Mouse (Mus musculus) adrenal gland, adult 2 months (tissue): ENCODE measurements at regions not wholly inside any gene's neighbourhood (a gene's known extent, or its start where the extent isn't known, plus 50 kb on each side); places are given as distances from the start of the nearest gene placed in this dataset.

Source experiments
- DNase-seq: peaks from one replicate; pipeline ENCODE4 v3.0.0; 2021

DNA sequence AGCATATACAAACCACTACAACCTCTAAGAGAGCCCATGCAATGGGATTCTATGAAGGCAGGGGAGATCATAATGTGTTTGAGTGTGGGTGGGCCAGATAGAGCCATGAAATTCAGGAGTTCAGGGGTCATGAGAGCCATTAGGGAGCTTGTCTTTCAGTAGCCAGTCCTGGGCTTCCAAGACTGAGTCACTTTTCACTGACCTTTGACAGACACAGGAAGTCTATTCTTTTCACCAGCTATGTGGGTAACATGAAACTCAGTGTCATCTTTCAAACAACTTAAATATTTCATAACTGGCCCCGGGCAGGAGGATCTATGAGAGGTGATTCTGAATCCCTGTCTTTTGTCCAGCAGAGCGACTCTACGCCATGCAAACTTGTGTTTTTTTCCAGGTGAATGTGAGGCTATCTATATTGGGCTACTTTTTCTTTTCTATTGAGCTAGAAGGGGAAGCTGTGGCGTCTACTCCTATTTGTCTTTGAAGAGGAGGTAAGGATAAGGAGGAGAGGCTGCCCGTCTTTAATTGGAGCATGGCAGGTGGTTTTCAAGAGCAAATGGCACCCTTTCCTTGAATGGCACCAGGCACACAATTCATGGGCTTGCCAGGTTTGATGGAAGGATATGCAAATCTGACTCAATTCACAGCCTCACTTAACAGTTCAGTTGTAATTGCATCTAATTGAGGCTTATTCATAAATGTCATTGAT, 95.6 kb upstream of the Chd2 start:
- no peak for DNase-seq

DNA sequence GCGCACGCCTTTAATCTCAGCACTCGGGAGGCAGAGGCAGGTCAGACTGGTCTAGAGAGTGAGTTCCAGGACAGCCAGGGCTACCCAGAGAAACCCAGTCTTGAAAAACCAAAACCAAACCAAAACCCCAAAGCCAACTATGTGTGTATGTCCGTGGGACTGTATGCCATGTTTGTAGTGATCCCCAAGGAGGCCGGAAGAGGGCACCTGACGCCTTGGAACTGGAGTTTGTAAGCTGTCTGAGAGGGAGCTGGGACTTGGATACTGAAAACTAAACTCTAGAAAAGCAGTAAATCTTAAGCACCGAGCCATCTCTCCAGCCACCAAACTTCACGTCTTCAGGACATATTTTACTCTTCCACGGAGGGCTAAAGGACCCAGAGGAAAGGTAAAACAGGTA, 93.8 kb upstream of the Chd2 start:
- no peak for DNase-seq

DNA sequence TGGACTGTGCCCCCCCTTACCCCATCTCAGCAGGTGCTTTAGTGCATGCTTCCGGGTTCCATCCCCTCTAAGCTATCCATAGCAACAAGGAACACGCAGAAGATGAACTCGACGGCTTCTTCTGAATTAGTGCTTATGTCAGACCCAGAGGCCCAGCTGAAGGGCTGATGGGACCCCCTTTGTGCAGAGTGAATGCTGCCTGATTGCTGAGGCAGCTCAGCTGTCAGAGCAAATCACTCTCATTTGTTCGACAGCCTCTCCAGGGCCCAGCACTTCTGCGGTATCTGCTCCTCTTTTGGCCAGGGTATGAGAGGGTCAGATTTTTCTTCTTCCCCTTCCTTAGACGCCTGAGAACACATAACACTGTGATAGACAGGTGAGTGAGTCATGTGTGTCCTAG, 89.2 kb upstream of the Chd2 start:
- DNase-seq, result no peak

DNA sequence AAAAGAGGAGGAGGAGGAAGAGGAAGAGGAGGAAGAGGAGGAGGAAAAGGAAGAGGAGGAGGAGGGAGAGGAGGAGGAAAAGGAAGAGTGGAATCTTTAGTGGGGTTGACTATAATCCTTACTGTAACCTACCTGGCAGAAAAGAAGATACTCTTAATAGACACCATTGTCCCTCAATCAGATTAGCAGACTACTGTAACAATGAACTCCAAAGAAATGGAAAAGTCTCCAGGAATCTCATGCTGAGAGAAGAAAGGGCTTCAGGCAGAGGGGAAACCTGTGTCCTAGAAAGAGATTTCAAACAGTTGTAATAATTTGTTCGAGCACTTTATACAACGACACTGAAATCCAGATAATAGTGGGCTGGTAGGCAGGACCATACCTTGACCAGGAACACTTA, 87.6 kb upstream of the Chd2 start:
- no peak for DNase-seq

DNA sequence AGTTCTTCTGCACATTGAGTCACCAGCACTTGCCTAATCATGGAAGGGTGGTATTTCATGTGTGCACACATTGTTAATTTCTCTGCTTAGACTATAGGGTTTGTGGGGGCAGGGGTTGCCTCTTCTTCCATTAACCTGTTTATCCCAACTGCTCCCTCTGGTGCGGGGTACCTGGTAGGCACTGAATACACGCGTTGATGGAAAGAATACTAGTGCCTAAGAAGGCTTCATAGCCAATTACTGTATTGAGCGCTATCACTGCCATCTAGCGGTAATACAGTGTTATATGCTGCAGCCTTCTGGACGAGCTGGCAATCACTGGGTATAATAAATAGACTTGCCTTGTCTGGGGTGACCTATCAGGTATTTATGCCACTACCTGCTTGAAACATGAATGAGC, 86.4 kb upstream of the Chd2 start:
- DNase-seq, result peak; percentile 73

DNA sequence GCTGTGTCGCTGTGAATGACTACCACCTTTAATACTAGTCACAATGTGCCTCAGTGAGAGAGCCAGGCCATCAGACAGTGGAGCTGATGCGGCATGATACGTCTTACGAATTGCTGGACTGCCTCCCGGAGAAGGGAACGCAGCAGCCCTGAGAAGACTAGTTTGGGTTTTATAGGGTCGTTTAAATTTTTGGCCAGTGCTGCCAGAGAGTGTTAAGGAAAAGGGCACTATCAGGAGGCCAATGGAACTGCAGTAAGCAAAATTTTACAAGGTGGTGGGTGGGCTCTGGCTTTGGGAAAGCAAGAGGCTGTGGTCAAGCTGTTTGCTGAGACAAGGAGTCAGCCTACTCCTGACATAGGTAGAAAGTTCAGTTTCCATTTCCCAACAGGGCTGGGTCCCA, 84.7 kb upstream of the Chd2 start:
- no peak for DNase-seq

DNA sequence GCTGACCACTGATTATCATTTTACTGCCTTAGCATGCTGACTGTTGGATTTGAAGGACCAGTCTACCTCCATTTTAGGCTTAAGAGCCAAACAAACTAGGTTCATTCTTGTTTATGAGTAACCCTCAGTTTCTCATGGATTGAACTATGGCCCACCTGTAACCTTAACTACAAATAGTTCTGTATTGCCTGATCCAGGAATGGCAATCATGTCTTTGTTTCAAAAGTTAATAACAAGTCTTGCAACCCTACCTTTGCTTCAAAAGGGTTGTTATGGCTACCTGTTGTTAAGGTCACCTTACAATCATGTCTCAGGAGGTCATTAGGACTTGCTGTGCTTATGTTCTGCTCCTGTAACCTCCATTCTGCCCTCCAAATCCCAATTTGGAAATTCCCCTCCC, 84.0 kb upstream of the Chd2 start:
- DNase-seq, result no peak

DNA sequence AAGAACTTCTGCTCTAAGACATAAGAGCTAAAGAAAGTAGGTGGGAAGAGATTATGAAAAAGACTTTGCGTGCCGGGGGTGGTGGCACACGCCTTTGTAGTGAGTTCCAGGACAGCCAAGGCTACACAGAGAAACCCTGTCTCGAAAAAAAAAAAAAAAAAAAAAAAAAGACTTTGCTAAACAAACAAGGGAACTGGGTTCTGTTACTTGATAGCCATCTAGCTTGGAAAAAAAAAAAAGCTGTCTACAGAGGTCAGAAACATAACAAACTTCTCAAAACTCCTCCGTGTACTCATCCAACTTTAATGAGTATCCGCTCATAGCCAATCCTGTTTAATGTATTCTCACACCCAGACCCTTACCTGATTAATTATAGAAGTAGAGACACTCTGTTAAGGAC, 83.4 kb upstream of the Chd2 start:
- DNase-seq, result no peak

DNA sequence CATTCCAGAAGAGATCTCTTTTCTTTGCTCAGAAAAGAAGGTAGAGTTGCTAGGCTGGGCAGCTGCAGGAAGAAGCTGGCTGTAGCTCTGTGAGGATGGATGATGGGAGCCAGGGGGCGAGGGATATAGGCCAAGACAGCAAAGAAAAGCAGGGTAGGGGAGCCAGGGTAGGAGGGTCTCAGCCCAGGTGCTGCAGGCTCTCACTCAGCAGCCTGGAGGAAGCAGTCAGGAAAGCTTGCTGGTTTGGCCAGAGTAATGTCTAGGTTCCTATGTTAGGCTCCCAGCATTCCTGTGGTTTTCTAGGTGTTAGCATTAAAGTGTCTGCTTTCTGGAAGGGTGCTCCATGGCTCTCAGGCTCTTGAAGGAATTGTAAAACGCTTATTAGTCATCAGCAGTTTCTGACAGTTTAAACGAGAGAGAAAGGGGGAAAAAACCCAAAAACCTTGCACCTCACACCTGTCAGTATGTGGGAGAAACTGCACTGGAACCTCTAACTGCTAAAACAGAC, 82.5 kb upstream of the Chd2 start:
- no peak for DNase-seq

DNA sequence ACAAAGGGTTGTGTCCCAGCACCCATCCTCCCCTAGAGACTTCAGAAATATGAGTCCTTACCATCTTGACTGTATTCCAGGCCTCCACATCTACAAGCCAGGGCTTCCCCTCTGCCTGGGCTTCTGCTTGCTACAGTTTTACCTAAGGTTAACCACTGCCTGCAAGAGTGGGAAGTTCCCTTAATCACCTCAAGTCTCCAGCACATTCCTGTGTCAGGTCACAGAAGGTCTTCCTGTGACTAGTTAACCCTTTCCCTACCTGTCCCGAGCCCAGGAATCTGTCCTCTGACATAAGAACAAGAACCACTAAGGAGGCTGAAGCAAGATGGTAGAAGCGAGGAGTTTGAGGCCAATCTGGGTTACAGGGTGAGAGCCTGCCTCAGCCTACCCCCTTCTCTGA, 80.8 kb upstream of the Chd2 start:
- DNase-seq, result no peak

DNA sequence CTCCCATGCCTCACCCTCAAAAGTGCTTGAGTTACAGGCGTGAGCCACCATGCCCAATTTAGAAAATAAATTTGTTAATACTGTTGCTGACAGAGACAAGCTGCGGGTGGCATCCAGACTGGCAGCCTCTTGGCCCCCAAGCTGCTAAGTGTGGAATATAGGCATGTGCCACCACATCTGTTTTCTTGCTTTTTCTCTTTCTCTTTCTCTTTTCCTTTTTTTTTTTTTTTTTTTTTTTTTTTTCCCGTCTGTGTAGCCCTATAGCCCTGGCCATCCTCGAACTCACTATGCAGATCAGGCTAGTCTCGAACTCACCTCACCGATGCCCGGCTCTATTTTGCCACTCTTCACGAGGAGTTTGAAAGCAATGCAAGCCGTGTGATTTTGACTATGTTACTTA, 78.7 kb upstream of the Chd2 start:
- no peak for DNase-seq

DNA sequence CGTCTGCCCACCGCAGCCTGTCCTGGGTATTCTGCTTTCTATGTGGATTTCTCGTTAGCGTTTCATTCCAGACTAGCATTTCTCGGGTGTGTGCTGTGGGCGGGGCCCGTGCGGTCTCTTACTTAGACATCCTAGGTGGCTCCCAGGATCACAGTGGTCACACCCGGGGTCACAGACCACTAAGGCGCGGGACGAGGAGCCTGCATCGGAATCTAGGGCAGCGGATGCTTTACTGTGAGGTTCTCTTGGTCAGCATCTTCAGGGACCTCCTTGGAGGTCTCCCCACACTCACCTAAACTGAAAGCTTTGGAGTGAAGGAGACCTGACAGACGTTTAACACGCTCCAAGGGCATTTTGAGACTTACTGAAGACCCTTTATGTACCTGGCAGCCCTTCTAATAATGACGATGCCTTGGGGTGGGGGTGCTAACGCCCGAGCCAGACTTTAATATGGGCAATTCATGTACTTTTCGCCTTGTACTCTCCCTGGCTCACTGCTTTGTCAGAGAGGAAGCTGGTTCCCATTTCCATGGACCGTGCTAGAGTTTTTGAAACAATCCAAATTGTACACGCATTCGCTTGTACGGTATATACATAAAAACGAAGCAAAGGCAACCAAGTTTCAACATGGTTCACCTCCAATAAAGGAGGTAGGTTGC, 77.3 kb upstream of the Chd2 start:
- DNase-seq, result no peak

DNA sequence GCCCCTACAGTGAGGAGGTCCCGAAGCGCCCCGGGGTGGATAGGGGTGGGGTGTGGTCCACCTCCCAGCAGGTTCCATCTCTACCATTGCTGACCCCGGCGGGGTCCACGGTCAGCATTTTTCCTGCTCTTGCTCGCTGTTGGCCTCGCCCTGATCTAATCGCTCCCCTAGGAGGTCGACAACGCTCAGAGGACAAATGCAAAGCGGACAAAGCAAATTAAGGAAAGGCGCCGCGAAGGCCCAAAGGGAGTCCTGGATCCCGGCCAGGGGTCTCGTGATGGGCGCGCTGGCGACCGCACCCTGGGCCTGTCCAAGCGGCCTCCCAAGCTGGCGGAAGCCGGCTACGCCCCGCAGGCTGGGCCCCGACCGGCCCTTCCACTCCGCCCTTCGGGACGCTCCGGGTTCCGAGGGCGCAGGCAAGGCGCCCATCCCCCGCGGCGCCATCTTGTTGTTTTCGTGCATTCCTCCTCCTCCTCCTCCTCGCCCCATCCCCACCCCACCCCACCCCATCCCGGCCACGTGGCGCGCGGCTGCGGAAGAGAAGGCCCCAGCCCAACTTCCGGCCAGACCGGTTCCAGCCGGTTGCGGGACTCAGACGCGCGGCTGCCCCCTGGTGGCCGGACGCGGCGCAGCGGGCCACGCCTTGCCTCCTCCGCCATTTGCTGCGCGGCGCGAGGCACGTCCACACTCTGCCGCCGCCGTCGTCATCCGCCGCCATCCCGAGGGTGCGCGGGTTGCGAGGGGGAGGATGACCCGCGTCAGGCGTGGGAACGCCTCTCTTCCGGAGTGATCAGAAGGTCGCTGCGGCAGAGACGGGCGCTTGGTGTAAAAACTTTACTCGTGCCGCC, 76.5 kb upstream of the Chd2 start:
- peak; percentile 100 for DNase-seq

DNA sequence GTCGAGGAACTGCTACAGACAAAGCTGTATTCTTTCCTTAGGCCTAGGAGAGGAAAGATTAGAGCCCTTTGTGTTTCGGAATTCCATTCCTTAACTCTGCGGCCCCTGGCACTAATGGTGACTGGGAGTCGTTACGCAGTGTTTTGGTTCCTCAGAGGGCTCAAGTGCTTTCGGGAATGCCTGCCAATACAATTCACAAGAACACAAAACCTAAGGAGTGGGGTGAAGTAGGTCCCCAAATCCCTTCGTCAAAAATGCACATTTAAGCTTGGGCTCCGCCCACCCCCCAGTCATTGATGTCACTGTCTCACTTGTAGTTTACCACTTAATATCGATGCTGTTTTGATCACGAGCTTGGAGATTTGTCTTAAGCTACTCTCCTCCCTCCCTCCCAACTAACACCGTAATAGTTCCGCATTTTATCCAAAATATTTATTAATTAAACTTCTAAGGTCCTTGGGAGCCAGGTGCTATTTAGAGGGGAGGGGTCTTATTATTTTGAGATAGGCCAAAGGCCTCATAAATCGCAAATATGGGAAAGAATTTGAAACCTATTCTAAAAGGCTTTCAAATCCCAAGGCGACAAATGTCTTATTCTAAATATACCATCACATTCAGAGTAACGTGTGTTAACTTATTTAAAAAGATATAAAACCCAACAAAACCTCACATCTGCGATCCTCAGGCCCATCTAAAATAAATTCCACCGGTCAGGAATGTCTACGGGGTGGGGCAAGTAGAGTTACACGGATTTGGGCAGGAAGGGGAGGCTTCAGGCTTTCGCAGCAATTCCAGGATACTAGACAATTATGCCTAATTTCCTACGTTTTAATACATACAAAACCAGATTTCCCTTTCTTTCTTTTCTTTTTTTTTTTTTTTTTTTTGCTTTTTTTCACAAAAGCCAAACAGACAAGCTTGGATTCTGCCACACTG, 75.6 kb upstream of the Chd2 start:
- DNase-seq, result peak; percentile 74

DNA sequence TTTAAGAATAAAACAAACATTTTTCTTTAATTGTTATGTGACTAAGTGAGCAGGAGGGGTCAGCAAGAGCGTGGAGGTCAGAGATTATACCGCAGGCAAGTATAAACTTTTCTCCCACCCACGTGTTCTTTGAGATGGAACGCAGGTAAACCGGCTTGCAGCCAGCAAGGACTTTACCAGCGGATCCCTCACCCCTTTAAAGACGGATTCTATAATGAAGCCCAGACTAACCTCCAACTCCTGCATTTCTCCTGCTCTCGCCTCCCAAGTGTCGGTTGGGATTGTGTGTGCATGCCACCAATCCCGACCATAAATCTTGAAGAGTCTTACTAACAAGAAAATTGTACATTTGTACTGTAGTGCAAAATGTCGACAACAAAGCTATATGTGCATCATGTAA, 74.4 kb upstream of the Chd2 start:
- no peak for DNase-seq

DNA sequence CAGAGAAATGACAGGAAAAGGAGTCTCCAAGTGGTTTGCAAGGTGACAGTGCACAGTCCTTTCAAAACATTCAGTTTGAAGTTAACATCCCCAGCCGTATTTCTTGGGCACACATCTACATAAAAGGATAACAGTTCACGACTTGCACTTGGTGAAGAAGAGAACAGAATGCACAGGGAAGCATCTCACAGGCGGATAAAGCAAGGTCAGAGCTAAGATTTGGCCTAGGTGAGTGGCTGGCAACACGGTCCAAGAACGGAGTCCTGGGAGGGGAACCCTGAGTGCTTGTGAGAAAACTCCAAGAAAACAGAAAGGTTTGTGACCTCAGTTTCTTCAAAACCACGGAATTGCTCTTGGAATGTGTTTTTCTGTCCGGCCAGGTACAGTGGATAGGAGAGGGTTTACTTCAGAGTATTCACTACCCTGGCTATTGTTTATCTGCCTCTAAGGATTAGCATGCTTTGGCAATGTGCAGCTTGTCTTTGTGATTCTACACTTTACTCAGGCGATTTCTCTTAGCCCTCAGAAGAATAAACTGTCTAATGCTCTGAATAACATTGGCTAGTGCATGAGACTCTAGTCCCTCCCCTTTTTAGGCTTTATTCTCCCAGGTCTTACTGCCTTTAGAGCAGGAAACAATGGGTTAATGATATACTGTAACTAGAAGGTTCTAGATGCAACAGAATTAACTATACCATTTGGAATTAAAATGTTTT, 73.4 kb upstream of the Chd2 start:
- no peak for DNase-seq

DNA sequence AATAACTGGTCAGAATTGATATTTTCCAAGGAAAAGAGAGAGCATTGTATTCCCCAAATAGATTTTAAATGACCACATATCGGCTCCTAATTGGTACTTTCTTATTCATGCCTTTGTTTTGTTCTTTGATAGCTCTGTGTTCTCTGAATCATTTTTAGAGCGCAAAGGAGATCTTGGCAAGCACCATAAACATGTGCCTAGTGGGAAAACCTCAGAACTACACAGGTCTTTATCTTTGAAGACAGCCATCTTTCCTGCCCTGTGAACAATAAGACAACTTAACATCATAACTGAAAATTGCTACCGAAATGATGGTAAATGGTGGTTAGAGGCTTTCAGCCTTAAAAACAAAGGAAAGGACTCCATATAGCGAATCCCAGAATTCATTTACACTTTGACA, 72.7 kb upstream of the Chd2 start:
- no peak for DNase-seq

DNA sequence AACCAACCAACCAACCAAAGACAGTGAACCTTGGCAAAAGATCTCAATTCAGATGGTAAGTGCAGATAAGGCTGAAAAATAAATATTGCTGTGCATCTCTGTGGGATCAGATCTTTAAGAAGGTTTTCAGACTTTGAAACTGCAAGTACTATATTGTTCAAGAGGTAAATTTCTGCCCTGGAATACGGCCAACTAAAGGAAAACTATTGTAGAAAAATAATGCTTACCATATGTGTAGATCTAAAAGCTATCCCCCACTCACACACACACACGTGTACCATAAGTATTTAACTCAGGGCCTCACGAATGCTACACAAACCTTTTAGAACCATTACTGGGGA, 71.1 kb upstream of the Chd2 start:
- no peak for DNase-seq

DNA sequence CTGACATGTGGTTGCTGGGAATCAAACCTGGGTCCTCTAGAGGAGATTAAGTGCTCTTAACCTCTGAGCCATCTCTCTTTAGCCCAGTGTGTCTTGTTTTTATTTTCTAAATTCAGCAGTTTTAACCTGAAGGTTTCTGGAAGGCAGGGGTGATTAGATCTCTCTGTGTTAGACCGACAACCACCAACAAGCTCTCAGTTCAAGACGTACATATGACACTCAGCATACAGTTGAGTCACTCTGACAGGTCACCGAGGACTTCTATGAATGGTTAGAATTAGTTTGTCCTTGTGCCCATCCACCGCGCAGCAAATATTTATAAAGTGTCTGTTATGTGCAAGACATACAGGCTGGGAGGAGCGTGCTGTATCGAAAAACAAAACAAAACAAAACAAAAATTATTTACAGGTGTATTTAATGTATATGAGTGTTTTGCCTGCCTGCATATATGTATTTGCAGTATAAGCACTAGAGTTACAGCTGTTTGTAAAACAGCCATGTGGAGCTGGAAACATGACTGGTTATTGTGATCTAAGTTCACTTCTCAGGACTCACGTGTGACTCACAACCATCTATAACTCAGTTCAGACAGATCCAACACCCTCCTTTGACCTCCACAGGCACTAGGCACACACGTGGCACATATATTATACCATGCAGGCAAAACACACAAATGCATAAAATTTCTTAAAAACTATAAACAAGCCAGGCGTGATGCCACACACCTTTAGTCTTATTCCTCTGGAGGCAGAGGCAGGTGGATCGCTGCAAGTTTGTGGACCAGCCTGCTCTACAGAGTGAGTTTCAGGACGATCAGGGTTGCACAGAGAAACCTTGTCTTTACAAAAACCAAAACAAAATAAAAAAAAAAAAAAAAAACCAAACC, 70.5 kb upstream of the Chd2 start:
- DNase-seq, result peak; percentile 52

DNA sequence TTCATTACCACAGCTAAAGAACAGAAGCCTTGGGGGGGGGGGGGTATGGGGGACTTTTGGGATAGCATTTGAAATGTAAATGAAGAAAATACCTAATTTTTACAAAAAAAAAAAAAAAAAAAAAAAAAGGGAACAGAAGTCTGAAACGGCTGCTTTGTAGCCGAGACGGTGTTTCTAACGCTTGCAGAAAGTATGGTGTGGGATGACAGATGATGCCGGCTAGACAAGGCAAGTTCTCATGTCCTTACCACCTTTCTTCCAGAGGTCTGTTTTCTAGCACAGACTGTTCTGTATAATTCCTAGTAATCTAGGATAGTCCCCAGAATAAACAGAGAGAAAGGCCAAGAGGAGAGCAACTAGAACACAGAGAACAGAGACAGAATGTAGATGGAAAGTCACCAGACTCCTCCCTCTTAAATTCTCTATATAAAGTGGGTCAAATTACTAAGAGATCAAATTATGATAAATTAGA, 67.2 kb upstream of the Chd2 start:
- DNase-seq, result no peak
